Comparison of ENCODE assay signal across 10 mouse cellular contexts in genomic region chr5:24350073-24350472, GRCm38 (mm10). TPM values are rescaled to one million over a fixed set of nuclear protein-coding genes. Genes with fewer than 3 reads are reported as not detected.
DNase-seq lines count a peak whose midpoint lies in the region; ATAC-seq and TF ChIP-seq lines count a peak whose summit lies in the region.
"Had no signal": no experiment of that assay in that cellular context is flagged by ENCODE, and none has a peak within 500 bp of the region (broad histone marks: within the 10 kb centered on the region; RNA-seq: fewer than 3 reads in every experiment).

No protein-coding gene starts in this region.

- H3K4me1 ChIP-seq in kidney, embryonic 16.5 days (ENCODE audit: insufficient read depth, low read length) = peaks cover 64% of the 10 kb centered on the region
- peaks cover 49% of the 10 kb centered on the region for H3K4me1 ChIP-seq in forebrain, embryonic 15.5 days
- peaks cover 60% of the 10 kb centered on the region for H3K4me1 ChIP-seq in intestine, embryonic 15.5 days (replicated peaks)
- peaks cover 17% of the 10 kb centered on the region for H3K4me1 ChIP-seq in small intestine, adult 2 months (ENCODE audit: control insufficient read depth, insufficient read depth, insufficient read length, low read length)

- peaks cover 21% of the 10 kb centered on the region for H3K27me3 ChIP-seq in kidney, embryonic 16.5 days (ENCODE audit: insufficient read depth, low read length)
- H3K27me3 ChIP-seq in forebrain, embryonic 15.5 days = peaks cover 26% of the 10 kb centered on the region; the same call in 1 of the 2 replicates
- no peaks in the 10 kb centered on the region for H3K27me3 ChIP-seq in intestine, embryonic 15.5 days (replicated peaks)
- peaks cover 28% of the 10 kb centered on the region for H3K27me3 ChIP-seq in small intestine, adult 2 months (ENCODE audit: control insufficient read depth, insufficient read depth, low read length)

- H3K27ac ChIP-seq in kidney, embryonic 16.5 days (ENCODE audit: low read length) = no peak overlapping the region
- H3K27ac ChIP-seq in forebrain, embryonic 15.5 days (replicated peaks) = no peak overlapping the region
- H3K27ac ChIP-seq in intestine, embryonic 15.5 days = no peak overlapping the region
- H3K27ac ChIP-seq in small intestine, adult 2 months (ENCODE audit: insufficient read depth, low read depth, low read length) = no peak overlapping the region

- no peak overlapping the region for H3K9ac ChIP-seq in kidney, embryonic 16.5 days (replicated peaks; ENCODE audit: low read length)
- peak overlapping the region; percentile 61; the same call in 1 of the 2 replicates for H3K9ac ChIP-seq in forebrain, embryonic 15.5 days (replicated peaks)
- H3K9ac ChIP-seq in intestine, embryonic 15.5 days = no peak overlapping the region

- H3K4me3 ChIP-seq in kidney, embryonic 16.5 days (ENCODE audit: low read length) = peak overlapping the region; percentile 69
- peak overlapping the region; percentile 58 for H3K4me3 ChIP-seq in forebrain, embryonic 15.5 days
- peak overlapping the region; percentile 74 for H3K4me3 ChIP-seq in intestine, embryonic 15.5 days (replicated peaks)
- peak overlapping the region; percentile 6; the same call in 1 of the 2 replicates for H3K4me3 ChIP-seq in small intestine, adult 2 months (ENCODE audit: low read depth, low read length)

- no peak for TF ChIP-seq CTCF in small intestine, adult 2 months (IDR thresholded peaks at IDR 0.05; ENCODE audit: extremely low read depth, insufficient read length, insufficient replicate concordance, low read depth, low read length)

- WGBS in kidney, embryonic 16.5 days = 54% methylated on average over 3 of the region's 3 CpGs
- 52% methylated on average over 3 of the region's 3 CpGs for WGBS in forebrain, embryonic 15.5 days
- 56% methylated on average over 3 of the region's 3 CpGs for WGBS in intestine, embryonic 15.5 days
- WGBS in small intestine, adult 2 months = 47% methylated on average over 3 of the region's 3 CpGs

- TF ChIP-seq POLR2A in small intestine, adult 2 months (IDR thresholded peaks at IDR 0.05; ENCODE audit: low read depth, low read length) = no peak

- H3K9me3 ChIP-seq in kidney, embryonic 16.5 days (ENCODE audit: low read length) = no peaks in the 10 kb centered on the region
- no peaks in the 10 kb centered on the region for H3K9me3 ChIP-seq in forebrain, embryonic 15.5 days
- no peaks in the 10 kb centered on the region for H3K9me3 ChIP-seq in intestine, embryonic 15.5 days

- no peak for ATAC-seq in kidney, embryonic 16.5 days (ENCODE audit: low FRiP score, low TSS enrichment)
- ATAC-seq in forebrain, embryonic 15.5 days (replicated peaks) = no peak
- no peak for ATAC-seq in intestine, embryonic 15.5 days

- H3K4me2 ChIP-seq in kidney, embryonic 16.5 days (replicated peaks; ENCODE audit: low read depth, low read length) = peak overlapping the region; percentile 97
- H3K4me2 ChIP-seq in forebrain, embryonic 15.5 days (replicated peaks) = peak overlapping the region; percentile 85
- peak overlapping the region; percentile 97 for H3K4me2 ChIP-seq in intestine, embryonic 15.5 days (replicated peaks)

- no peak for DNase-seq in kidney, adult 11 months
- no peak for DNase-seq in urinary bladder, postnatal 4 days (ENCODE audit: low spot score in 2 of 2)
- no peak for DNase-seq in urinary bladder, adult 18-20 months (ENCODE audit: low spot score in 2 of 2)
- no peak for DNase-seq in thymus, postnatal 14 days
- DNase-seq: cerebellum, postnatal 36 days; layer of hippocampus, postnatal 36 days had no signal

- H3K36me3 ChIP-seq in kidney, embryonic 16.5 days (ENCODE audit: insufficient read depth, low read length) = no peaks in the 10 kb centered on the region
- H3K36me3 ChIP-seq in forebrain, embryonic 15.5 days = no peaks in the 10 kb centered on the region
- no peaks in the 10 kb centered on the region for H3K36me3 ChIP-seq in intestine, embryonic 15.5 days
- H3K36me3 ChIP-seq in small intestine, adult 2 months (ENCODE audit: control insufficient read depth, insufficient read depth, low read length) = no peaks in the 10 kb centered on the region

RNA-seq across cellular contexts. Expression of gene Kcnh2, which starts 1.3 kb away (rescaled TPM):
- polyA plus RNA-seq in kidney, embryonic 16.5 days (2015; fragmentation: Nextera tagmentation; extraction: Ambion mirVana) = 5.9 and 6.5 TPM in 2 replicates
- 5.2 and 6.4 TPM in 2 replicates for polyA plus RNA-seq in forebrain, embryonic 15.5 days (2015; fragmentation: Nextera tagmentation; extraction: Ambion mirVana)
- polyA plus RNA-seq in intestine, embryonic 15.5 days (2015; fragmentation: Nextera tagmentation; extraction: Ambion mirVana) = 6.7 and 7.6 TPM in 2 replicates
- 21.9 and 26.3 TPM in 2 replicates for polyA plus RNA-seq in small intestine, adult 2 months (2012; rRNA removed)

RNA-seq across cellular contexts. Expression of gene Nos3, which starts 14.5 kb away (rescaled TPM):
- polyA plus RNA-seq in kidney, embryonic 16.5 days (2015; fragmentation: Nextera tagmentation; extraction: Ambion mirVana) = 19.7 and 20.3 TPM in 2 replicates
- polyA plus RNA-seq in forebrain, embryonic 15.5 days (2015; fragmentation: Nextera tagmentation; extraction: Ambion mirVana) = 7.4 TPM in 2 replicates
- polyA plus RNA-seq in intestine, embryonic 15.5 days (2015; fragmentation: Nextera tagmentation; extraction: Ambion mirVana) = 7.4 and 7.9 TPM in 2 replicates
- polyA plus RNA-seq in small intestine, adult 2 months (2012; rRNA removed) = 2.8 and 4.0 TPM in 2 replicates

RNA-seq across cellular contexts. Expression of gene Atg9b, which starts 41.9 kb away (rescaled TPM):
- polyA plus RNA-seq in kidney, embryonic 16.5 days (2015; fragmentation: Nextera tagmentation; extraction: Ambion mirVana) = 1.0 and 1.7 TPM in 2 replicates
- polyA plus RNA-seq in forebrain, embryonic 15.5 days (2015; fragmentation: Nextera tagmentation; extraction: Ambion mirVana) = 0.64 and 0.93 TPM in 2 replicates
- 1.6 and 2.4 TPM in 2 replicates for polyA plus RNA-seq in intestine, embryonic 15.5 days (2015; fragmentation: Nextera tagmentation; extraction: Ambion mirVana)
- 0.43 and 1.9 TPM in 2 replicates for polyA plus RNA-seq in small intestine, adult 2 months (2012; rRNA removed)

RNA-seq across cellular contexts. Expression of gene Abcb8, which starts 43.4 kb away (rescaled TPM):
- polyA plus RNA-seq in kidney, embryonic 16.5 days (2015; fragmentation: Nextera tagmentation; extraction: Ambion mirVana) = 76.1 and 80.3 TPM in 2 replicates
- 47.9 and 48.7 TPM in 2 replicates for polyA plus RNA-seq in forebrain, embryonic 15.5 days (2015; fragmentation: Nextera tagmentation; extraction: Ambion mirVana)
- polyA plus RNA-seq in intestine, embryonic 15.5 days (2015; fragmentation: Nextera tagmentation; extraction: Ambion mirVana) = 66.2 and 79.0 TPM in 2 replicates
- 53.2 and 83.7 TPM in 2 replicates for polyA plus RNA-seq in small intestine, adult 2 months (2012; rRNA removed)

Comparison
In these comparisons a context has a peak if more than half of its experiments do, and no peak if none do; other contexts are left out.
1. H3K4me3 ChIP-seq: peak in every context shown above with its lines; median percentile 74 in intestine, embryonic 15.5 days; 69 in kidney, embryonic 16.5 days; 58 in forebrain, embryonic 15.5 days; 6 in small intestine, adult 2 months.